Mouse (Mus musculus): Measurements from ENCODE around the gene Lhfpl3.

Gene Lhfpl3

GRCm38 (mm10) chr5:22928746-22929145 lies 182.9 kb downstream of the Lhfpl3 start:
- DNase-seq (ENCODE audit: low spot score) = no peak

GRCm38 (mm10) chr5:22943306-22943705 lies 197.4 kb downstream of the Lhfpl3 start:
- DNase-seq (ENCODE audit: low spot score) = no peak

- DNase-seq (ENCODE audit: low spot score) = no peak
Measured at GRCm38 (mm10) chr5:22963300-22963699, 217.4 kb downstream of the Lhfpl3 start.

- DNase-seq (ENCODE audit: low spot score) = no peak
Measured at GRCm38 (mm10) chr5:22986771-22987170, 240.9 kb downstream of the Lhfpl3 start.

- no peak for DNase-seq (ENCODE audit: low spot score)
Measured at GRCm38 (mm10) chr5:22999811-23000210, 254.0 kb downstream of the Lhfpl3 start.

DNA sequence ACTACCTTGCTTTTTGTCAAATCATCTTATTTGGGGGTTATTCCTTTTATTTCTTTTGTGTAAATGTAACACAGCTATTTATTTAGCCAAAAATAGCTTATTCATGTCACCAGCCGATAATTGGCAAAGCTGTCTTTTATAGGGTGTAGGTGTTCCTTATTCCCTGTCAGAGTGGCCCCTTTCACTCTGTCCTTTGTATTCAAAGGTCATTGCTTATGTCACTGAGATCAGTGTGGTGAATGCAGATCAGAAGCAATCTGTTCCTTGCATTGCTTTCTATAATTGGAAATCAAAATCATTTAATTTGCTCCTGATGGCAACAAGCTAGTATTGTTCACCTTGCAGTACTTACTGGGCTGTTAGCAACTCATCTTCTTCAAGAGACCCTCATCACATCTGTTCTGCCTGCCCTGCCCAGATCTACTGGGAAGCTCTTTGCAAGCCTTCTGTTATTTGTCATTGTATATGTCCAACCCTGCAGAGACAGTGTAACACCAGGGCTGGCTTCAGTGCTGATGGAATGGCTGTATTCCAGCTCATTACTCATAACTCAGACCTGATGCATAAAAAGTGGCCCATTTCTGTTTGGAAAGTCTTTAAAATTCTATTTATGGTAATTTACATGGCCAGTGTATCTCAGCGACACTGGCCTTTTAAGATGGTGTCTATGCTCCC lies 257.4 kb downstream of the Lhfpl3 start:
- no peak for DNase-seq (ENCODE audit: low spot score)

DNA sequence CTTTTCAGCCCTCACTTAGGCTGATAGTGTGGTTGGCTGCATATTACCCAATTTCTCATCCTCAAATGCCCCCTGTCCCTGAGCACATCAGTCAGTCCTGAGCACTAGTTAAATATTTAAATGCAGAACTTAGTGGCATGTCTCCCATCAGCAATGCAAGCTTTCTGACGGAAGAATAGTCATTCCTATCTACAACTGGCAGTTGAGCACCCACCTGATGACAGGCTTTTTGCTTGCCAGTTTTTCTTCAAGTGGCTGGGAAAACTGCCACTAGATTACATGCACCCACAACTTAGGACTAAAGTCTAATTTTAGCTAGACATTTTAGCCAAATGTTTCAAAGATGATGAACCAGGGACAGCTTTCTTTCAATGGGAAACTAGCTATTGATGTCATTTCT lies 260.3 kb downstream of the Lhfpl3 start:
- DNase-seq (ENCODE audit: low spot score) = no peak

DNA sequence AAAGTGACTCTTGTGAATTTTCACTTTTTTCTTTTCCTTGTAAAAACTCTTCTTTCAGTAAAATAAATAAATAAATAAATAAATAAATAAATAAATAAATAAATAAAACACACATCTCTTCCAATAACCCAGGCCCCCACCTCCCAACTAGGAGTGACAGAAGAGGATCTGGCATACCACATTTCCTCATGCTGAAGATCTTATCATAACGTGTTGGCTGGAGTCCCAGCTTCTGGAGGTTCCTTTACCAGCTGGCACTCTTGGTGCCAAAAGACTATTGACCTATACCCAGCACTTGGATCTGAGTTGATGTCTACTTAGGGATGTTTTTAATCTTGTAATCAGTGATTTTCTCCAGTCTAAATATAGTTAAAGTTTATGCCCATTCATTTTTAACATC lies 264.6 kb downstream of the Lhfpl3 start:
- peak; percentile 21 for DNase-seq (ENCODE audit: low spot score)

- no peak for DNase-seq (ENCODE audit: low spot score)
Measured at GRCm38 (mm10) chr5:23013997-23014396, 268.1 kb downstream of the Lhfpl3 start.

- DNase-seq (ENCODE audit: low spot score) = peak; percentile 38
Measured at GRCm38 (mm10) chr5:23015587-23016335, 269.9 kb downstream of the Lhfpl3 start.

DNA sequence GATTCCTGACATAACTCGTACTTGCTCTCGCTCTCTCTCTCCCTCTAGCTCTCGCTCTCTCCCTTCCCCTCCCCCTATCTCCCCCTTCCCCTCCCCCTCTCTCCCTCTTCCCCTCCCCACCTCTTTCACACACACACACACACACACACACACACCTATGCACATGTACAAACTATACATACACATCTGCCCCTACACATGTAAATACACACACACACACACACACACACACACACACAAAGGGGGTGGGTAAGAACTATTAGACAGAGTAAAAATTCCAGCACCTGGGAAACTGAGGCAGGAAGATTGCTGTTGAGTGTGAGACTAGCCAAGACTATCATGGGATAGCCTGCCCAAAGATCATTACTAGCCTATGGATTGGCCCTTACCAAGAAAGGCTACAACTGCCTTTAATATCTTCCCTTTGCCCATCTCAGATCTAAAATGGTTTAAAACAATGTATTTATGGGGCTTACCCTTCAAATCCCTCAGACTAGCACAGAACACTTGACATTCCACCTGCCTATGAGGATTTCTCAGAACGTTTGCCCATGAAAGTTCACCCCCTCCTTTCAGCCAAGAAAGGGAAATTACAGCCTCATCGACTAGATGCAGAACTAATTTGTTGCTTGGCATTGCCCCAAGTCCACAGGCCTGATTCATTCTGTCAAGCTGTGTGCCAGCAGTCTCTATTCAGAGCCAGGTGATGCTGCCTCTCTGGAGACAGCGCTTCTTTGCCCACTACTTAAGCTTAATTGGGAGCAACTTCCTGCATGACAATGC lies 289.3 kb downstream of the Lhfpl3 start:
- no peak for DNase-seq (ENCODE audit: low spot score)

DNA sequence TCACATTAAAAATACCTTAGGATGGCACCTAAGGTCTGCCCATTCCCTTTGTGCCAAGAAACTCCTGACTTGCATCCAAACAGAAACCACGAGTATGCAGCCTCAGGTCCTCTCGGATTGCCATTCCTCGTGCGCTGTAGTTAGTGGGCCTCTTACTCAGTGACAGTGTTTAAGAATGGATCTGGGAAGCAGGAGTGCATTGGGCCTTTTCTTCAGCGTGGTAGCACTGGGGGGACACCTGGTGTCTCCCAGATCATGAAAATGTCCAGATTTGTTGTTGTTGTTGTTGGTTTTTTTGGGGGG lies 289.8 kb downstream of the Lhfpl3 start:
- DNase-seq (ENCODE audit: low spot score) = no peak

DNA sequence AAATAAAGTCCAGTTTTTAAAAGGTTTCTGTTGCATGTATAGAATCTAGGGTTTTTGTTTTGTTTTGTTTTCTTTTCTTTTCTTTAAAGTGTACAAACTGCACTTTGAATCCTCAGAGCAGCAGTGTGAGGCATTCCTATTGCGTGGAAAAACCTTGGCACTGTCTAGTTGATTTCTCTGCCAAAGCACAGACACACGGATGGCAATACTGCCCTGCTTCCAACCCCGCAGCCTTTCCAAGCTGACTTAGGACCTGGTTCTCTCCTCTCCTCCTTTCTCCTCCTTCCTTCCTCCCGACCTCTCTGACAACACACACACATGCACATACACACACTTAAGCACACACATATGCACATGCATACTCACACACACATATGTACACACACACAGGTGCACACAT lies 294.6 kb downstream of the Lhfpl3 start:
- no peak for DNase-seq (ENCODE audit: low spot score)

- DNase-seq (ENCODE audit: low spot score) = no peak
Measured at GRCm38 (mm10) chr5:23042862-23043261, 297.0 kb downstream of the Lhfpl3 start.

GRCm38 (mm10) chr5:23049083-23049663 lies 303.3 kb downstream of the Lhfpl3 start:
- no peak for DNase-seq (ENCODE audit: low spot score)

DNA sequence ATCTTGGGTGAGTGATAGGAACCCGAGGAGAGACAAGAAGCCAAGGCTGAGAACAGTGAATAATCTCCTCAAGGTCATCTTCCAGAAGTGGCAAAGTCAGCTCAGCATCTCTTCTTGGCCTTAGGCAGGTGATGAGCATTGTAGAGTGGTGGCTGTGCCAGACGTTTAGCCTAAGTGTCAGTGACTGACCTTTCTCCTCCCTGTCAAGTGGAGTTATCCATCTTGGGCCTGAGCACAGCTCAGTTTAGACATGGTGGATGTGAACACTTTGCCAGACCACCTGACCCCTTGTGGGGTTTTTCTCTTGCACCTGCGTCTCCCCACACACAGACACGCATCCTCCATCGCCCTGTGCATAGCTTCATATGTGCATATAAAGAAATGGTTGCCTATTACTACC lies 305.6 kb downstream of the Lhfpl3 start:
- DNase-seq (ENCODE audit: low spot score) = no peak

DNA sequence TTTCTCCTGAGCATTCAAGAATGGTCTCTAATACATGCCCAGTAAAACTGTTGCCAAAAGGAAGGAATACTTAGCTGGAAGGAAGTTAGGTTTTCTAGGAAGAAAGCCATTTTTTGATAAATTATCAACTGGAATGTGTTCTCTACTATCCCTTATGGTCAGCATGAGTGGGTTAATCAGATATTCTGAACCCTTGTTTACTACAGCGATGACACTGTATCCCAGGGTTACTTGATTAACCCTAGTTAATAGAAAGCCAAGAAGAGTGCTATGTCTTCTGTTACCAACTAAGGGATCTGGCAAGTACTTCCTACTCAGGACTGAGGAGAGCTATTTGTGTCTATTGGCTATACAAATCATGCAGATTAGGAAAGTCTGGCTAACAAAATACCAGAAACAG lies 349.0 kb downstream of the Lhfpl3 start:
- no peak for DNase-seq (ENCODE audit: low spot score)

GRCm38 (mm10) chr5:23106536-23106935 lies 360.7 kb downstream of the Lhfpl3 start:
- DNase-seq (ENCODE audit: low spot score) = no peak

GRCm38 (mm10) chr5:23111307-23111706 lies 365.4 kb downstream of the Lhfpl3 start:
- DNase-seq (ENCODE audit: low spot score) = no peak

DNA sequence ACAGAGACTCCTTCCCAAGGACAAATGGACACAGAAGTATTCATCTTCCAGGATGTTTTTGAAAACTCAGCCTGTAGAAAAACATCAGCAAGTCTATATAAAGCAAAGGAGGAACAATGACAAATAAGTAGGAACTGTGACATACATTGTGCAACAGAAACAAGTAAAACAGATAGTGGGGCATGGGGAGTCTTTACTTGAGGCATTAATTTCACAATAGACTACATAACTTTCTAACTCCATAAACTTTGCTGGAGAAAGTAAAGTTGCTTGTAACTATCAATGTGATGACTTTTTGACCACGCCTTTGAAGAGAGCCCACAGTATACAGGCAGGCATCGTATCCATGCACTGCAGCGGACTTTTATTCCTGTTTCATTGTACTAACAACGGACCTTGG lies 368.4 kb downstream of the Lhfpl3 start:
- no peak for DNase-seq (ENCODE audit: low spot score)

- no peak for DNase-seq (ENCODE audit: low spot score)
Measured at GRCm38 (mm10) chr5:23126851-23127250, 381.0 kb downstream of the Lhfpl3 start.

DNA sequence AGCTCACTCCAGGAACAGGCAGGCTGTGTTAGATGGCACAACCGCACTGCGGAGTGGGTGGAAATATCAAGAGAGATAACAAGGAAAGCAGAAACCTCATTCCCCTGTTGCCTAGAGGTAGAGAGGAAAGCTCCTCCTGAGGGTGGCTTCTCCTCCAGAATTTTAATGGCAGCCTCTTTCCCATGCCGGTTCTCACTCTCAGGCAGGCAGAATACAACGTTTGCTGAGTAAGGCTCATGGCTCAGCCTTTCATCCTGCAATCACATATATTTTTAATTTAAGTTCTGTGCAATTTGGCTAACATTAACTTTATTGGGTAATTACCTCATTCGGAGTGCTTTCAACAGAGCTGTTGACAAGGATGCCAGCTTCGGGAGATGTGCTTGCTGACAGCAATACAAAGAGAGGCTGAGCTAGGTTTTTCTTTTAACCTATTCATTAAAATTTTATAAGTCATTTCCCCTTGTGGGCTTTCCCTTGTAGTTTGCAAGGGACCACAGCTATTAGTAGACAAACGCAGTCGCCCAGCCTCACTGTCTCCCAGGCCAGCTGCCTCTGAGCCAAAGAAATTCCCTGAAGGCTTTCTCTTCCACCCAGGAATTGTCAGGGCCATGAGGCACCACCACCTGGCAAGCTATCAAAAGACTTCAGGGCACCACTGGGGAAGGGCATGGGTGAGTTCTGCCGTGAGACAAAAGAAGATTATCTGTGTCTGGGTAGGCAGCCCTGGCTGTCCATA lies 394.5 kb downstream of the Lhfpl3 start:
- no peak for DNase-seq (ENCODE audit: low spot score)
